Mouse (Mus musculus) embryonic facial prominence, embryonic 14.5 days (tissue): ENCODE results near the gene Foxo3. TPM values are rescaled to one million over a fixed set of nuclear protein-coding genes. Genes with fewer than 3 reads are reported as not detected.
A peak's percentile ranks its signal among the peaks of the same experiment; 100 is the strongest.

Experiments
- ATAC-seq: fragments of 200-750 bp; cut with Nextera tagmentation; 2 replicates; pipeline ENCODE4 v1.8.0; 2017; ENCODE audit warnings: low read depth, moderate number of reproducible peaks, moderate TSS enrichment
- DNase-seq: peaks from one replicate; pipeline ENCODE4 v3.0.0-alpha.2; 2015; ENCODE audit warnings: low spot score
- H3K27ac ChIP-seq: fragments of 300-500 bp; sonication (generic); replicated peaks from 2 replicates; pipeline ENCODE4 v1.5.1; 2014; ENCODE audit warnings: low read depth, mild to moderate bottlenecking, low read length, moderate library complexity
- H3K27me3 ChIP-seq: fragments of 300-500 bp; sonication (generic); replicated peaks from 2 replicates; pipeline ENCODE4 v1.6.1; 2014; ENCODE audit warnings: low read length; ENCODE audit not compliant: control insufficient read depth, insufficient read depth
- H3K36me3 ChIP-seq: fragments of 300-500 bp; sonication (generic); 2 replicates; pipeline ENCODE4 v1.6.1; 2014; ENCODE audit warnings: low read length, mixed read lengths; ENCODE audit not compliant: control insufficient read depth, insufficient read depth
- H3K4me1 ChIP-seq: fragments of 300-500 bp; sonication (generic); 2 replicates; pipeline ENCODE4 v1.6.1; 2014; ENCODE audit warnings: antibody characterized with exemption, low read length; ENCODE audit not compliant: control insufficient read depth, insufficient read depth
- H3K4me2 ChIP-seq: fragments of 300-500 bp; sonication (generic); 2 replicates; pipeline ENCODE4 v1.6.1; 2014; ENCODE audit warnings: low read depth, mild to moderate bottlenecking, low read length, moderate library complexity, mixed read lengths
- H3K4me3 ChIP-seq: fragments of 300-500 bp; sonication (generic); 2 replicates; pipeline ENCODE4 v1.5.1; 2014; ENCODE audit warnings: low read depth, mild to moderate bottlenecking, low read length
- H3K9ac ChIP-seq: fragments of 300-500 bp; sonication (generic); 2 replicates; pipeline ENCODE4 v1.6.1; 2014; ENCODE audit warnings: low read depth, mild to moderate bottlenecking, low read length, moderate library complexity, mixed read lengths
- H3K9me3 ChIP-seq: fragments of 300-500 bp; sonication (generic); 2 replicates; pipeline ENCODE4 v1.6.1; 2016; ENCODE audit warnings: low read length; ENCODE audit not compliant: control insufficient read depth
- WGBS: fragments of 180-500 bp; shearing (Covaris S2); extraction: QIAGEN DNeasy Blood & Tissue Kit; methylation state at CpG from one replicate; pipeline ENCODE4 v1.1.7; 2014; 5-methylcytosine and 5-hydroxymethylcytosine counted together
- polyA plus RNA-seq: library from polyadenylated mRNA; unstranded; fragments of >200 nt; fragmentation: Nextera tagmentation; extraction: Ambion mirVana; gene quantifications from 2 replicates; pipeline ENCODE4 v1.2.1, GENCODE M21; 2014

Foxo3 gene
- polyA plus RNA-seq, 1 experiment from 2014 or later = 12.3 TPM

- peak; percentile 42; the same call in 1 of the 2 replicates for ATAC-seq
- peak overlapping the region; percentile 10; the same call in 1 of the 2 replicates for H3K4me3 ChIP-seq
- no peaks in the 10 kb centered on the region for H3K9me3 ChIP-seq
- H3K27ac ChIP-seq = peak overlapping the region; percentile 87
- H3K4me1 ChIP-seq = peaks cover 29% of the 10 kb centered on the region
- peak overlapping the region; percentile 45 for H3K4me2 ChIP-seq
- no peak overlapping the region for H3K9ac ChIP-seq
- H3K27me3 ChIP-seq = no peaks in the 10 kb centered on the region
- DNase-seq = peak; percentile 93
- no peaks in the 10 kb centered on the region for H3K36me3 ChIP-seq
- 31% methylated on average over 18 of the region's 18 CpGs for WGBS
Observed at GRCm38 (mm10) chr10:42203321-42204155, 73.0 kb downstream of the Foxo3 start.

GRCm38 (mm10) chr10:42202561-42202960 is 74.0 kb downstream of the Foxo3 start:
- H3K4me1 ChIP-seq = peaks cover 28% of the 10 kb centered on the region
- peak overlapping the region; percentile 87; the same call in 1 of the 2 replicates for H3K27ac ChIP-seq
- ATAC-seq (no peak), DNase-seq (no peak)
- no peak overlapping the region for H3K4me2 ChIP-seq
- H3K36me3 ChIP-seq = peaks cover 2% of the 10 kb centered on the region
- no peaks in the 10 kb centered on the region for H3K27me3 ChIP-seq
- 67% methylated on average over 8 of the region's 8 CpGs for WGBS
- H3K4me3 ChIP-seq = no peak overlapping the region
- H3K9ac ChIP-seq = no peak overlapping the region
- peaks cover 6% of the 10 kb centered on the region for H3K9me3 ChIP-seq

GRCm38 (mm10) chr10:42199472-42199871 is 77.1 kb downstream of the Foxo3 start:
- Histone ChIP-seq H3K4me2 (no peak overlapping the region), H3K4me3 (no peak overlapping the region), H3K9me3 (peaks cover 13% of the 10 kb centered on the region), H3K27ac (no peak overlapping the region), H3K27me3 (no peaks in the 10 kb centered on the region), H3K9ac (no peak overlapping the region), H3K4me1 (peaks cover 19% of the 10 kb centered on the region), H3K36me3 (peaks cover 22% of the 10 kb centered on the region)
- DNase-seq = no peak
- WGBS = 53% methylated on average over 3 of the region's 3 CpGs
- ATAC-seq = no peak

GRCm38 (mm10) chr10:42198682-42199081 is 77.9 kb downstream of the Foxo3 start:
- ATAC-seq (no peak), DNase-seq (no peak)
- no peak overlapping the region for H3K9ac ChIP-seq
- peaks cover 13% of the 10 kb centered on the region for H3K9me3 ChIP-seq
- H3K4me1 ChIP-seq = peaks cover 11% of the 10 kb centered on the region
- H3K4me2 ChIP-seq = no peak overlapping the region
- no peaks in the 10 kb centered on the region for H3K27me3 ChIP-seq
- no peak overlapping the region for H3K4me3 ChIP-seq
- H3K27ac ChIP-seq = no peak overlapping the region
- WGBS = 68% methylated on average over 3 of the region's 3 CpGs
- peaks cover 22% of the 10 kb centered on the region for H3K36me3 ChIP-seq

- Histone ChIP-seq H3K36me3 (peaks cover 22% of the 10 kb centered on the region), H3K4me2 (no peak overlapping the region), H3K27me3 (no peaks in the 10 kb centered on the region), H3K4me3 (no peak overlapping the region), H3K4me1 (peaks cover 4% of the 10 kb centered on the region; the same call in 1 of the 2 replicates), H3K9me3 (peaks cover 13% of the 10 kb centered on the region), H3K9ac (no peak overlapping the region), H3K27ac (no peak overlapping the region)
- DNase-seq (no peak), ATAC-seq (no peak)
- 81% methylated on average over 6 of the region's 6 CpGs for WGBS
Observed at GRCm38 (mm10) chr10:42194784-42195183, 81.8 kb downstream of the Foxo3 start.

- no peak for DNase-seq
- Histone ChIP-seq H3K36me3 (peaks cover 22% of the 10 kb centered on the region), H3K9ac (no peak overlapping the region), H3K9me3 (peaks cover 13% of the 10 kb centered on the region), H3K27ac (no peak overlapping the region), H3K27me3 (no peaks in the 10 kb centered on the region), H3K4me3 (no peak overlapping the region), H3K4me1 (peaks cover 4% of the 10 kb centered on the region; the same call in 1 of the 2 replicates), H3K4me2 (no peak overlapping the region)
- WGBS = 76% methylated on average over 4 of the region's 4 CpGs
- ATAC-seq = no peak
Observed at GRCm38 (mm10) chr10:42193981-42194380, 82.6 kb downstream of the Foxo3 start.

- 37% methylated on average over 6 of the region's 6 CpGs for WGBS
Observed at GRCm38 (mm10) chr10:42192951-42193350, 83.6 kb downstream of the Foxo3 start.

GRCm38 (mm10) chr10:42189674-42190434 is 86.7 kb downstream of the Foxo3 start:
- no peaks in the 10 kb centered on the region for H3K9me3 ChIP-seq
- no peak for ATAC-seq

More at GRCm38 (mm10) chr10:42192951-42193350, 83.6 kb downstream of the Foxo3 start:
- DNase-seq (no peak), ATAC-seq (no peak)
- no peaks in the 10 kb centered on the region for H3K27me3 ChIP-seq
- no peak overlapping the region for H3K4me2 ChIP-seq
- no peak overlapping the region for H3K4me3 ChIP-seq
- H3K27ac ChIP-seq = no peak overlapping the region
- H3K9ac ChIP-seq = no peak overlapping the region
- peaks cover 10% of the 10 kb centered on the region for H3K9me3 ChIP-seq
- H3K36me3 ChIP-seq = peaks cover 22% of the 10 kb centered on the region
- H3K4me1 ChIP-seq = peaks cover 8% of the 10 kb centered on the region; the same call in 1 of the 2 replicates

More at GRCm38 (mm10) chr10:42189674-42190434, 86.7 kb downstream of the Foxo3 start:
- H3K9ac ChIP-seq = no peak overlapping the region
- H3K4me2 ChIP-seq = no peak overlapping the region
- no peak overlapping the region for H3K27ac ChIP-seq
- no peak for DNase-seq
- H3K36me3 ChIP-seq = peaks cover 11% of the 10 kb centered on the region
- H3K4me3 ChIP-seq = no peak overlapping the region
- H3K4me1 ChIP-seq = peaks cover 4% of the 10 kb centered on the region; the same call in 1 of the 2 replicates
- no peaks in the 10 kb centered on the region for H3K27me3 ChIP-seq
- 72% methylated on average over 13 of the region's 13 CpGs for WGBS
